Mouse (Mus musculus) embryo, embryonic 11 days (tissue): ENCODE data around the gene Hmga2.
"Not testable (repeated sequence)": the region's sequence is repeated elsewhere in the genome, so short reads cannot be mapped to it uniquely, and the experiment has no call there.

Source experiments
- DNase-seq: peaks from one replicate; pipeline ENCODE4 v3.0.0-alpha.2; 2015

Gene Hmga2

GRCm38 (mm10) chr10:120338841-120339240, 137.4 kb downstream of the Hmga2 start:
- DNase-seq: no peak

GRCm38 (mm10) chr10:120338431-120338830, 137.8 kb downstream of the Hmga2 start:
- DNase-seq: not testable (repeated sequence)

- DNase-seq: no peak
Observed at GRCm38 (mm10) chr10:120327946-120328345, 148.3 kb downstream of the Hmga2 start.

- DNase-seq: no peak
Observed at GRCm38 (mm10) chr10:120323584-120324203, 152.6 kb downstream of the Hmga2 start.

- no peak for DNase-seq
Observed at GRCm38 (mm10) chr10:120322815-120323214, 153.5 kb downstream of the Hmga2 start.

- DNase-seq: no peak
Observed at GRCm38 (mm10) chr10:120319614-120320013, 156.7 kb downstream of the Hmga2 start.
